Mouse (Mus musculus): Measurements from ENCODE around the gene Hoxb9. TPM values are rescaled to one million over a fixed set of nuclear protein-coding genes. Genes with fewer than 3 reads are reported as not detected.
A peak's percentile ranks its signal among the peaks of the same experiment; 100 is the strongest.

Hoxb9 gene
- polyA plus RNA-seq, 1 experiment = not detected

DNA sequence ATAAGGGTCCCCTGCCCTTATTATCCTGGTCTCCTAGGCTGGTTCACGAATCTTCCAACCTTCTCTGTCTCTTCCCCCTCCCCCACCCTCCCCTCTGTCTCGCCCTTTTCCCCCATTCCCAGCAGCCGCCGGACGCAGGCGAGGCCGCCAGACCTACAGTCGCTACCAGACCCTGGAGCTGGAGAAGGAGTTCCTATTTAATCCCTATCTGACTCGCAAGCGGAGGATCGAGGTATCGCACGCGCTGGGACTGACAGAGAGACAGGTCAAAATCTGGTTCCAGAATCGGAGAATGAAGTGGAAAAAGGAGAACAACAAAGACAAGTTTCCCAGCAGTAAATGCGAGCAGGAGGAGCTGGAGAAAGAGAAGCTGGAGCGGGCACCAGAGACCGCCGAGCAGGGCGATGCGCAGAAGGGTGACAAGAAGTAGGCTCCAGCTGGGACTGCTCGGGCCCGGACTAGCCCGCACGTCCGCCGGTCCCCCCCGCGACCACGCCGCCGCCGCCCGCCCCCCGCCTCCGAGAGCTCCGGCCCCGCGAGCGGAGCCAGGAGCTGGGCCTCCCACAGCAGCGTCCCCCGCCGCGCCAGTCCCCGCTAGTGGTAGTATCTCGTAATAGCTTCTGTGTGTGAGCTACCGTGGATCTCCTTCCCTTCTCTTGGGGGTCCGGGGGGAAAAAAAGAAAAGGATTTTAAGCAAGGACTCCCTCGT is 12.9 kb downstream of the Hoxb9 start:
- no peak for DNase-seq (ENCODE audit: extremely low spot score in 1 of 2, low spot score in 1 of 2)

DNA sequence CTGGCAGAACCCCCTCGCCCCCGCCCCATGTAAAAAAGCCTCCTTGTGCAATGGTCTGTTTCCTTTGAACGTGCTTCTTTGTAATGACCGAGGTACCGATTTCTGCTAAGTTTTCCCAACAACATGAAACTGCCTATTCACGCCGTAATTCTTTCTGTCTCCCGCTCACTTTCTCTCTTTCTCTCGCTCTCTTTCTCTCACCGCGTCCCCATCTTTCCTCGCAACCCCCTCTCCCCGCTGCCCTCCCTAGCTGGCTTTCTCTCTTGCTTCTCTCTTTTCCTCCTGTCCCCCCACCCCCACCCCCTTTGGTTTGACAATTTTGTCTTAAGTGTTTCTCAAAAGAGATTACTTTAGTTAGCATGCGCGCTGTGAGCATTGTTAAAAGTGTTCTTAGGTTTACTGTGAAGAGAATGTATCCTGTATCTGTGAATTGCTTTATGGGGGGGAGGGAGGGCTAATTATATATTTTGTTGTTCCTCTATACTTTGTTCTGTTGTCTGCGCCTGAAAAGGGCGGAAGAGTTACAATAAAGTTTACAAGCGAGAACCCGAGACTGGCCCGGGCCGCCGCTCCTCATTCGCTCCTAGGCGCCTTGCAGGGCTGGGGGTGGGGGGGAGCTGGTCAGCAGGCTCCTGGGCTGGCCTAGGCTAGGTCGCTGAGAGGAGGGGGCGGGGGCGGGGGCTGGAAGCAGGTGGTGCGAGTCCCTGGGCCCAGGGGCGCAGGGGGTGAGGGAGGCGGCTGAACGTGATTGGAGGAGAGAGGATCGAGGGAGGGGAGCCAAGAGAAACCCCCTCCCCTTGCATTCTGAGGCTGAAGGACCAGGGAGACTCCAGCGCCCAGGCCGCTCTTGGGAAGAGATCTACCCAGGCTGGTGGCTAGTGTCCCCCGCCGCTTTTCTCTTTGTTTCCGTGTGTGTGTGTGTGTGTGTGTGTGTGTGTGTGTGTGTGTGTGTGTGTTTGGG is 13.8 kb downstream of the Hoxb9 start:
- DNase-seq (ENCODE audit: extremely low spot score in 1 of 2, low spot score in 1 of 2) = no peak

DNA sequence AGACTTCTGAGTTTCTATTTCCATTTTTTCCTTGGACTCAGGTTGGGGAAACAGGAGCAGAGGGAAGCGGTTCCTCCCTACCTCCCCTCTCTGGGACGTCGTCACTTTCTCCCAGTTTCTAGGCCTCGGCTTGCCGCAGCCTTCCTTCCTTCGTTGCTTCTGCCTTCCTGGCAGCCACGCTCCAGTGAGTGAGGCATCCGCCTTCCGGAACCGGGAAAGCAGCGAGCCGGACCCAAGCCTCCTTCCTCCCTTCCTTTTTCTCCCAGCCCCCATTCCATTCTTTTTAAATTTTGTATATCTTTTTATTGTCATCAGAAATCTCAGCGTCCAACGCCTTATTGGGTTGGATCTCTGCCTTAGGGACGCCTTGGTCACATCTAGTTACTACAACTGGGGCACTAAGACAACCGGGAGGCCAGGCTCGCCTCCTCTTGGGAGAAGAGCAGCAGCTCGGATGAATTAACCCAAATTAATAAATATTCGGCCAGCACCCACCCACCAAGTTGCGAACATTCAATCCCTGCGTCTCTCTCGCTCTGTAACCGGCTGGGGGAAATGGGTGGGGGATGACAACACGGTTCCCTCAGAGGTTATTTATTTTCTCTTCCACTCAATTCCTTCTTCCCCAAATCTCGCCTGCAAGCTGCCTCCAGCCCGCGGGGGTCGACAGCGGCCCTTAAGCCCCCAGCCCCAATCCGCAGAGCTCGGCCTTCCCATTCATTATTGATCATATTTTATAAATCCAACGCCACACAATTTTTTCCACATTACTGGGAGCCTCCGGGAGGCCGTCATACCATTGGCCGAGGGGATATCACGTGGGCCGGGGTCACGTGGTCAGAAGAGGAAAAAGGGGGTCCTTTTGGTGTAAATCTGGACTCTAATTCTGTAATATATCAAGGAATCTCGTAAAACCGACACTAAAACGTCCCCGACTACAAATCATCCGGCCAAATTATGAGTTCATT is 14.8 kb downstream of the Hoxb9 start, which contains the start of gene Hoxb7:
Gene Hoxb7, plus strand, starts transcription at position 853 of the 968 bp plus-strand sequence.
- no peak for DNase-seq (ENCODE audit: extremely low spot score in 1 of 2, low spot score in 1 of 2)

DNA sequence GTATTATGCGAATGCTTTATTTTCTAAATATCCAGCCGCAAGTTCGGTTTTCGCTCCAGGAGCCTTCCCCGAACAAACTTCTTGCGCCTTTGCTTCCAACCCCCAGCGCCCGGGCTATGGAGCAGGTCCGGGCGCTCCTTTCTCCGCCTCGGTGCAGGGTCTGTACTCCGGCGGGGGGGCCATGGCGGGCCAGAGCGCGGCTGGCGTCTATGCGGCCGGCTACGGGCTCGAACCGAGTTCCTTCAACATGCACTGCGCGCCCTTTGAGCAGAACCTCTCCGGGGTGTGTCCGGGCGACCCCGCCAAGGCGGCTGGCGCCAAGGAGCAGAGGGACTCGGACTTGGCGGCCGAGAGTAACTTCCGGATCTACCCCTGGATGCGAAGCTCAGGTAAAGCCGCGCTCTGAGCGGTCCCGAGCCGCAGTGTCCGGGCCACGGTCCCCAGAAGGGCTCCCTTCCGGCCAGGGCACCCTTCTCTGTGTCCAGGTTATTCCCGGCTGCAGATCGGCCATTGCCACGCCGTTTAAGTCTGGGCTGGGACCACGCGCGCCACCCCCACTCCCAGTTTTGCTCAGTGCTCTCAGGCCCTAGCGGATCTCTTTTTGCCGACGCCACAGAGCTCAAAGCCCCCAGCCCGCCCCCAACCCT is 15.6 kb downstream of the Hoxb9 start:
- DNase-seq (ENCODE audit: extremely low spot score in 1 of 2, low spot score in 1 of 2) = no peak

DNA sequence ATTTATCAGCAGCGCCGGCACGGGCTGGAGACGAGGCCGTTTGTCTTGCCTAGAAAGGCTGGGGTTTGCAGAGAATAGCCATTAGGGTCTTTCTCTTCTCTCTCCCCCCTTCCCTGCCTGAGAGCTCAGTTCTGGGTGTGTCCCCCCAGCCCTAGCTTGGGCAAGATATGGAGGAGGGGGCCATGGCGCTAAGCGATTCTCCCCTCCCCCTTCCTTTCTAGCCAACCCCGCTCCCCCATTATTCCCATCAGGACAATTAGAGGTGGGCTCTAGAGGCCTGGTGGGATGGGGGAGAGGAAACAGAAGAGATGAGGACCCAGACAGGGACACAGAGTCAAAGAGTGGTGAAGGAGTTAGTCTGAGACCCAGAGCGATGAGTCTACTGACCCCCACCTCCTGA is 16.2 kb downstream of the Hoxb9 start:
- no peak for DNase-seq (ENCODE audit: extremely low spot score in 1 of 2, low spot score in 1 of 2)

DNA sequence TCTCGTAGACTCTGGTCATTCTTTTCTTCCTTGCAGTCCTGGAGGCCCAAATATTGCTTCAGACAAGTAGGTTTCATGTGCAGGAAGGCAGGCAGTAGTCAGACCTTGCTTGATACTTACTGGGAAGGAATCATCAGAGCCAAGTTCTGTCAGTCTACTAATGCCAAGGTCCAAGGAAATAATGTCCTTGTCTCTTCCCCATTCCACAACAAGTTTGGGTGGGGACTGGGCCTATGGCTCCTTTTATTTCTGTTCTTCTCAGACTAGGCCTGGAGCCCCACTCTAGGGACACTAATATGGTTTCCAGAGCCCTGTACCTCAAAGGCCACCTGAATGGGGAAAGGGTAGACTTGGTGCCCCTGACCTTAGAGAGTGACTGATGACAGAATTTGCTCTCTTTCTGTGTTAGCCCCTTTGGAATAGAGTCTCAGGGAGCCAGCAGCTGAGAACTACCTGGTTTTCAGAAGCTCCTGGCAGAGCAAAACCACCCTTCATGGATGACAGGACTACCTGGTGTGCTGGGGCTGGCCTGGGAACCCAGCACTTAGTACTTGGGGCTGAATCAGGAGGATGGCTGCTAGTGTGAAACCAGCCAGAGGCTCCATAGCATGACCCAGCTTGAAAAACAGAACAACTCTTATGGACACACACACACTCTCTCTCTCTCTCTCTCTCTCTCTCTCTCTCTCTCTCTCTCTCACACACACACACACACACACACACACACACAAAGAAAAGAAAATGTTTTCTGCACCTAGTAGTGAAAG is 17.4 kb downstream of the Hoxb9 start:
- no peak for DNase-seq (ENCODE audit: extremely low spot score in 1 of 2, low spot score in 1 of 2)

DNA sequence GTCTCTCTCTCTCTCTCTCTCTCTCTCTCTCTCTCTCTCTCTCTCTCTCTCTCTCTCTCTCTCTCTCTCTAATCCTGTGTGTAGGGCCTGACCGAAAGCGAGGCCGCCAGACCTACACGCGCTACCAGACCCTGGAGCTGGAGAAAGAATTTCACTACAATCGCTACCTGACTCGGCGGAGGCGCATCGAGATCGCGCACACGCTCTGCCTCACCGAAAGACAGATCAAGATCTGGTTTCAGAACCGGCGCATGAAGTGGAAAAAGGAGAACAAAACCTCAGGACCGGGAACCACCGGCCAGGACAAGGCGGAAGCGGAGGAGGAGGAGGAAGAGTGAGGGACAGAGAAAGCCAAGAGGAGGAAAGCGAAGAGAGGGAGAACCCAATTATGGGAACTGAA is 18.0 kb downstream of the Hoxb9 start:
- DNase-seq (ENCODE audit: extremely low spot score in 1 of 2, low spot score in 1 of 2) = no peak

DNA sequence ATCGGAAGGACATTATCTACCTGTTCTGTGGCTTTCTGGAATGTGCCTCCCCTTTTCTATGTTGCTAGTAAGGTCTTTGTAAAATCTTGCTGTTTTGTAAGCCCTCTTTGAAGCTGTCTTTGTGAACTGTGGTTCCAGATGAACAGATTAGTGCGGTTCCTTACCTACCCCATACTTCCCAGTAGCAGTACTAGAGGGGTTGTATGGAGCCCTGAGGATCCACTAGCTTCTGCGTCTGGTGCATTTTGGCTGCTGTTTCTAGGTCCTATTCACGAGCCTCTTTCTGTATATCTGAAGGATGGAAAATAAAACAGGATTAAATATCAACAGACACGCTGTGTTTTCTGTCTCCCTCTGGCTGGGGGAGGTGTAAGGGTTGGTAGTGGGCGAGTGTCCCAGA is 18.6 kb downstream of the Hoxb9 start:
- no peak for DNase-seq (ENCODE audit: extremely low spot score in 1 of 2, low spot score in 1 of 2)

DNA sequence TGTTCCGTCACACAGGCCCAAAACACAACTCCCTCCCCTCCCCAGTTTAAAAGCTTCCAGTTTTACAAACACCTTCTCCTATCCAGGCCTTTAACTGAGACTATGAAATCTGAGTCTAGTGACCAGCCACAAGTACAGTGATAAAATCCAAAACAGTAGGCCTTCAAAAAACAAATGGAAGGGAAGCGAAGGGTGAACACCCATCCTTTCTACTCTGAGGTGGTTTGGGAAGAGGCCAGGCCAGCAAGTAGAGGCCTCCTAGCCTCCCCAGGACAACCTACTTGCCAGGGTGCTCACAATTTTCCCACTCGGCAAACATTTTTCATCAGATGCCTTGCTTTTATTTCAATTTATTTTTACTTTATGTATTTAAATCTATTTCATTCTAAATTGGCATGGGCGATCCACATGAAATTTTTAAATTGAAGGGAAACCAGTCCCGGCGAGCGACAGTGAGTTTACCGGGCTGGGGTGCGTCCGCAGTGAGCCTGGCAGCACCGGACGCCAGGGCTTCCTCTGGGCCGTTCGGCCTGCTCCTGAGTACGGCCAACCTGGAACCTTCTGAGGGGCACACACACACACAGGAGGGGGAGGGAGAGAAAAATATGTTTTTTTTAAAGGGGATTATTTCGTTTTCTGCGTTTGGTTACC is 19.6 kb downstream of the Hoxb9 start:
- DNase-seq (ENCODE audit: extremely low spot score in 1 of 2, low spot score in 1 of 2) = no peak

DNA sequence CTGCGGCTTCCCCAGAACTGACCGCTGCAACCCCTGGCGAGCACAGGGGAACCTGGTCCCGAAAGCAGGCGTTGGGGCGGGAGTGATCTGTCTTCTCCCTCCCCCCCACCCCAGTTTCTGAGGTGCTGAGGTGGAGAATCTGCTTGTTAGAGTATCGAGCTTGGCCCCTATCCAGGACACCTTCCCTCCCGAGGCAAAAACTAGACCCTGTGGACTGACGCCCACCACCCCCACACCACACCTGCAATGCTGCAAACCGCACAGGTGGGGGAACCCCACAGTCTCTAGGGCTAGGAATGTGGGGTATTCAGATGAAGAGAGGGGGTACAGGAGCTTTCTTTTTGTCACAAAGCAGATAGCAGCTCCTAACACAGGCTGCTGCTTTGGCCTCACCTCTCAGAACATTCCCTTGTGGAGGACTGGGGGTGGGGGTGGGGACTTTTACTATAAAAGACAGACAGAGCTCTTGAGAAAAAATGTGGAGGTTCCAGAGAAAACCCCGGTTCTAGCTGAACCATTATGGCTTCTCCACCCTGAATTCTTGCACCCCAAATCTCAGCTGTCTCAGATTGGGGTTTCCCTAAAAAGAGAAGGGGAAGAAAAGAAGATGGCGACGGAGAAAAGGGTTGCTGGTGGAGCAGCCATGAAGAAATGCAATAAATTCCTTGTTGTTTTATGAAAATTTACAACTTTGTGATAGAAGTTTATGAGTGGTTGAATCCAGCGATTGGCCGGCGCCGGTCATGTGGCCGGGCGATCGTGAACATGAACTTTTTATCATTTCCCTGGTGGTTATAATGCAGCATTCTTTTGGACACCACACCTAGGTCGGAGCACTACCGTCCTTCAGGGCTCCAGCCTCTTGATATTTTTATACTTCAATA is 20.7 kb downstream of the Hoxb9 start, which contains the start of gene Hoxb6:
Gene Hoxb6, plus strand, starts transcription at position 796 of the 884 bp plus-strand sequence.
- no peak for DNase-seq (ENCODE audit: extremely low spot score in 1 of 2, low spot score in 1 of 2)

DNA sequence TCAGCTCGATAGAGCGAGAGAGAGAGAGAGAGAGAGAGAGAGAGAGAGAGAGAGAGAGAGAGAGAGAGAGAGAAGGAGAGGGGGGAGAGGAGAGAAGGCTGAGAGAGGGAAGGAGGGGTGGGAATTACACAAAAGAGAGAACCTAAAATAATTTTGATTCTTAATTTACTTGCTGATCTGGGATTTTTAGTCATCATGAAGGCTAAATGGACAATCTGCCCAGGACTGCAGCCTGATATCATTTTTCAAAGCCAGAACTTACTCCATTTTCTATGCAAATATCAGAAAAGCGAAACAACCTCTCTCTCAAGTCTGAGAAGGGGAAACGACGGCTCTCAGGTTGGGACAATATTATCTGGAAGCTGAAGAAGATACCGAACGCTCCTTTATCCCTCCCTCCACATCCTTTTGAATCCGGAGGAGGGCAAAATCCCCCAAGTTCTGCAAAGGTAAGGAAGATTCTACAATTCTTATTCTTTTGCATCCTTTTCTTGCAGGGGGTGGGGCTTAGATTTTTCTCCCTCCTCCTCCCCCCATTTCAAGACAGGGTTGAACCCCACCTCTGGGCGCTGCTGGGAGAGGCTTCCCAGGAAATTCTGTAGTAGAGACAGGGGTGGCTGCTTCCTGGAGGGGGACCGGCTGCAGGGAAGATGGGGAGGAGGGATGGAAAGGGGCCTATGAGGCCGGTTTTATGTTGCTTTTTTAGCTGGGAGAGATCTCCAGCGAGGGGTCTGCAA is 21.5 kb downstream of the Hoxb9 start:
- DNase-seq (ENCODE audit: extremely low spot score in 1 of 2, low spot score in 1 of 2) = no peak

DNA sequence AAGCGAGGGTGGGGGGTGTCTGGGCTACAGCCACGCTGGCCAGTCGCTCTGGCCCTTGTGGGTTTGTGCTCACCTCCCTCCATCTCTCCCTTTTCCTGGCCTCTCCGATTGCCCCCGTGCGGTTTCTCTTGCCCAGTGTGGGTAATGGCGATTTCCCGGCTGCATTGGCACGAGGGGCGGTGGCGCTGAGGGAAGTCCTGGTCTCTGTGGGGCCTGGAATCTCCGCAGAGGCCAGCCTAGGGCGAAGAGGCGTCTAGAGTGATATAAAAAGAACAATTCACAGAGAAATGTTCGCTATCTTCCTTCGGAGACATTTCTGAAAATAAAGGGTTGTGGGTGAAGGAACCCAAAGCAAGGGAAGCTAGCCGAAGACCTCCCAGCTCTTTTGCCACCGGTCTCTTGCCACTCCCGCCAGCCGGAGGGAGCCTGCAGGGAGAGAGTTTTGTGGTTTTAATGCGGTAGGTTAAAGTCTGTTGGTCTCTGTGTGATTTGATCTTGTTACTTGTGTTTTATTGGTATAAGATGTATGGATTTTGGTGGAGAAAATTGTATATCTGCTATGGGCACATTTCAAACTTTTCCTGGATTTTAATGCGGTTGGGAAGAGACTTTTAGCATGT is 22.2 kb downstream of the Hoxb9 start:
- DNase-seq (ENCODE audit: extremely low spot score in 1 of 2, low spot score in 1 of 2) = no peak

DNA sequence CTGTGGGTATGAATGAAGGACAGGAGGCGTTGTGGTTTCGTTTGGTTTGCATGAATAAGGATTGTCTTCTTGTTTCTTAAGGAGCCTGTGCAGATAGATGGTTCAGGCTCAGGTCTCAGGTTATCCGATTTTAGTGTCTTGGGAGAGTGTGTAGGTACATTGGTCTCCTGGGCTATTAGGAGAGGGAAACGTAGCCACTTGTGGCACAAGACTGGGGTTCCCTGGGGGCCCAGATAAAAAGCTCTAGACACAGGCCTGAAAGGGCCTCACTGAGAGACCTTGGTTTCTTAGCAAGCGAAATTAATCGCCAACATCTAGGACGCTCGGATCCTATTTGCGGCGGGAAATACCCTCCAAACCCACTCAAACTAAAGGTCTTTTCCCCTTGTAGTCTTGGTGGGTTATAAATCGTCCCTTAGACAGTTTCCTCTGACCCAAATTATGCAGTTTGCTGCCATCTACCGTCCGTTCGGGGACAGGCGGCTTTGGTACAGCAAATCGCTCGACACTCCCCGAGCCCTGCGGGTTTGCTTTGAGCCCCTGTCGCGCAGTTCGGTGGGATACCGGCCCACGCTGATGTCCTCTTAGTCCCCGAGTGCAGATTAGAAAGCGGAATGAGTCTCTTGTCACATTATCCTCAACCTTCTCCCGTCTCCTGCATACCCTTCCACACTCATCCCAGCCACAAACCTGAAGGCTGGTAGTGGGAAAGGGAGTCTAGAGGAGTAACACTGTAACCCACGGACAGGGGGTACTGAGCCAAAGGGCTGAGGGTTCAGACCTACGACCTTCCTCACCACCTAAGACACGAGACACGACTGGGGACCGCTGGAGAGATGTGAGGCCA is 23.2 kb downstream of the Hoxb9 start:
- peak in 1 of 2 experiments; percentile 65 for DNase-seq (ENCODE audit: extremely low spot score in 1 of 2, low spot score in 1 of 2)

DNA sequence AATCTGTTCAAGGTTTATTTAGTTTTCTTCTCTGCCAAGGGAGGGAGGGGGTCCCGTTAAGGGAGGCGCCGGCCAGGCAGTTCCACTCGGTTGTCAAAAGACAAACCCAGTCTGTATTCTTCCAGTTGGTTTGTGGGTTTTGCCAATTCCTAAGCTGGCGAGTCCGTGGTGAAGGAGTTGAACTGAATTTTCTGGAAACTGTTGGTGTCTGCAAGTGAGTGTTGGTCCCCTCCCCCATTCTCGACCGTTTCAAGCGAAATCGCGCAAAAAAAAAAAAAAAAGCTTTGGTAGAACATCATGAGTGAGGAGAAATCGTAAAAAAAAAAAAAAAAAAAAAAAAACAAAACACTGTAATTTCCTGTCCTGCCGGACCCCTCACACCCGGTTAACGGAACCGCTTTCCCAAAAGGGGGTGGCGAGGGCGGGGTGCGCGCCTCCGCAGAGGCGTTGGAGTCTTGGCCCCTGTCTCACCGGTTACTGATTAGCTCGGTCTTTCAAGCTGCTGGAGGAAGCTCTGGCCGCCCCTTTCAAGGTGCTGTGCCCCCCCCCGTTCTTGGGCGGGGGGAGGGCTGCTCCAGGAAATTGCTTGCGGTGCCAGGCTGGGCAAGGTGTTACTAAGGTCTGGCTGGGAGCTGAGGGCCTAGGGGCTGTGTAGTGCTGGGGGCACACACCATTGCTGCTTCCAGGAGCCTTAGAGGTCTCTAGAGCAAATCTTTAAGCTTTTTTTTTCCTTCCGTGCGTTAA is 24.0 kb downstream of the Hoxb9 start:
- DNase-seq (ENCODE audit: extremely low spot score in 1 of 2, low spot score in 1 of 2) = no peak

DNA sequence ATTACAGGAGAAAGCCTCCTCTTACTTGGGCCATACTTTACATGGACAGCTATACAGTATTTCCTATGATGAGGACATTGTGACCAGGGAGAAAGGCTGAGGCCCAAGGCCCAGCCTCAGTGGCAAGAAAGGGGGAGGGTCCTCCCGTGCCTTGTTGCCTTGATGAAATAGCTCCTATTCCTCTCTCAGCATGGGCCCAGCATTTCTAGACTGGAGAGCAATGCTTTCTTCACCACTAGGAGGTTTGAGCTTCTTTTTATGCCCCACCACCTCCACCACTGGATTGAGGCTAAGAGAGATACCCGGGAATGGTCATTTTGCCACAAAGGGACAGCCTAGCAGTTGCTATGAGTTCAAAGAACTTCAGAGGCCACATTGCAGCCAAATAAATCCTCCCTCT is 25.7 kb downstream of the Hoxb9 start:
- no peak for DNase-seq (ENCODE audit: extremely low spot score in 1 of 2, low spot score in 1 of 2)
